Mouse (Mus musculus): ENCODE data around the gene Hoxd10.

The Hoxd10 gene

GRCm38 (mm10) chr2:74695813-74696430, 4.2 kb downstream of the Hoxd10 start:
- no peak for DNase-seq (ENCODE audit: low spot score in 2 of 2)

- no peak for DNase-seq (ENCODE audit: low spot score in 2 of 2)
Observed at GRCm38 (mm10) chr2:74696442-74697335, 5.0 kb downstream of the Hoxd10 start.

GRCm38 (mm10) chr2:74697567-74698121, 5.9 kb downstream of the Hoxd10 start, which contains the start of gene Hoxd9:
Gene Hoxd9, plus strand, starts transcription at chr2:74697727.
- DNase-seq (ENCODE audit: low spot score in 2 of 2): no peak

GRCm38 (mm10) chr2:74698201-74699052, 6.7 kb downstream of the Hoxd10 start:
- no peak for DNase-seq (ENCODE audit: low spot score in 2 of 2)

- no peak for DNase-seq (ENCODE audit: low spot score in 2 of 2)
Observed at GRCm38 (mm10) chr2:74699053-74699430, 7.3 kb downstream of the Hoxd10 start.

- no peak for DNase-seq (ENCODE audit: low spot score in 2 of 2)
Observed at GRCm38 (mm10) chr2:74699664-74700545, 8.2 kb downstream of the Hoxd10 start.

- DNase-seq (ENCODE audit: low spot score in 2 of 2): no peak
Observed at GRCm38 (mm10) chr2:74700546-74701112, 8.9 kb downstream of the Hoxd10 start.

- peak; percentile 82 to 86 for DNase-seq (ENCODE audit: low spot score in 2 of 2)
Observed at GRCm38 (mm10) chr2:74701949-74702819, 10.5 kb downstream of the Hoxd10 start.

- DNase-seq (ENCODE audit: low spot score in 2 of 2): no peak
Observed at GRCm38 (mm10) chr2:74702820-74703219, 11.1 kb downstream of the Hoxd10 start.

GRCm38 (mm10) chr2:74703317-74703716, 11.6 kb downstream of the Hoxd10 start:
- no peak for DNase-seq (ENCODE audit: low spot score in 2 of 2)

- DNase-seq (ENCODE audit: low spot score in 2 of 2): no peak
Observed at GRCm38 (mm10) chr2:74703720-74704392, 12.1 kb downstream of the Hoxd10 start.

GRCm38 (mm10) chr2:74704393-74704998, 12.8 kb downstream of the Hoxd10 start, which contains the start of gene Hoxd8:
Gene Hoxd8, plus strand, starts transcription at chr2:74704615.
- DNase-seq (ENCODE audit: low spot score in 2 of 2): no peak

GRCm38 (mm10) chr2:74704999-74705466, 13.3 kb downstream of the Hoxd10 start:
- DNase-seq (ENCODE audit: low spot score in 2 of 2): no peak

GRCm38 (mm10) chr2:74705467-74706089, 13.9 kb downstream of the Hoxd10 start:
- DNase-seq (ENCODE audit: low spot score in 2 of 2): no peak

GRCm38 (mm10) chr2:74706393-74706960, 14.8 kb downstream of the Hoxd10 start:
- no peak for DNase-seq (ENCODE audit: low spot score in 2 of 2)

- no peak for DNase-seq (ENCODE audit: low spot score in 2 of 2)
Observed at GRCm38 (mm10) chr2:74707599-74707998, 15.9 kb downstream of the Hoxd10 start.

GRCm38 (mm10) chr2:74708676-74709075, 17.0 kb downstream of the Hoxd10 start:
- DNase-seq (ENCODE audit: low spot score in 2 of 2): no peak
